Mouse (Mus musculus): Measurements from ENCODE around the gene Zfp148. TPM values are rescaled to one million over a fixed set of nuclear protein-coding genes. Genes with fewer than 3 reads are reported as not detected.
A peak's percentile ranks its signal among the peaks of the same experiment; 100 is the strongest.

Zfp148 gene
- polyA plus RNA-seq, 1 experiment from 2014 or later, result 60.9 TPM

GRCm38 (mm10) chr16:33553689-33554342 is 173.2 kb downstream of the Zfp148 start:
- WGBS, result 35% methylated on average over 9 of the region's 9 CpGs
- peak; percentile 84 for ATAC-seq (ENCODE audit: insufficient number of reproducible peaks, low FRiP score, low TSS enrichment, low read depth)

More at GRCm38 (mm10) chr16:33553689-33554342, 173.2 kb downstream of the Zfp148 start:
- Histone ChIP-seq H3K9me3 (no peaks in the 10 kb centered on the region), H3K4me3 (no peak overlapping the region), H3K27me3 (no peaks in the 10 kb centered on the region), H3K4me1 (peaks cover 13% of the 10 kb centered on the region), H3K4me2 (0 out of 2 replicates have a peak overlapping the region, but pooled peaks have one; percentile 3), H3K9ac (no peak overlapping the region), H3K36me3 (no peaks in the 10 kb centered on the region), H3K27ac (peak overlapping the region; percentile 67)

Other genes starting within 250 kb of the Zfp148 start
- 15.6 and 16.0 TPM in 2 replicates for gene Osbpl11, start 195.8 kb upstream of the Zfp148 start, polyA plus RNA-seq (2015; fragmentation: Nextera tagmentation; extraction: Ambion mirVana)
- 84.3 and 89.8 TPM in 2 replicates for gene Snx4, start 129.4 kb upstream of the Zfp148 start, polyA plus RNA-seq (2015; fragmentation: Nextera tagmentation; extraction: Ambion mirVana)
- gene Slc12a8, start 136.5 kb downstream of the Zfp148 start, polyA plus RNA-seq (2015; fragmentation: Nextera tagmentation; extraction: Ambion mirVana), result 0.72 and 1.1 TPM in 2 replicates

Data from limb, embryonic 15.5 days (tissue).